Mouse (Mus musculus) limb, embryonic 12.5 days (tissue): Measurements from ENCODE around the gene Il17c. TPM values are rescaled to one million over a fixed set of nuclear protein-coding genes. Genes with fewer than 3 reads are reported as not detected.

Experiments
- microRNA-seq: library from miRNA; unstranded; fragments of <30 nt; microRNA quantifications from one replicate; pipeline ENCODE4, GENCODE M21; 2017
- polyA plus RNA-seq: library from polyadenylated mRNA; unstranded; fragments of >200 nt; fragmentation: Nextera tagmentation; extraction: Ambion mirVana; gene quantifications from 2 replicates; pipeline ENCODE4 v1.2.1, GENCODE M21; 2016

Il17c gene
- polyA plus RNA-seq, 1 experiment from 2014 or later: not detected

Small RNAs within 50 kb of the gene (microRNA-seq; reads per million reads assigned to microRNA genes)
- not detected for gene Gm24366

Other genes with a start within 250 kb of the Il17c start
- 1.2 and 1.4 TPM in 2 replicates for gene Zfpm1, start 139.9 kb upstream of the Il17c start, polyA plus RNA-seq
- not detected in 2 replicates for gene Trhr2, start 61.3 kb upstream of the Il17c start, polyA plus RNA-seq
- gene Zc3h18, start 45.4 kb upstream of the Il17c start, polyA plus RNA-seq: 76.7 and 76.9 TPM in 2 replicates
- gene Cyba, start 10.9 kb downstream of the Il17c start, polyA plus RNA-seq: 101 and 104 TPM in 2 replicates
- 40.5 and 48.7 TPM in 2 replicates for gene Mvd, start 21.4 kb downstream of the Il17c start, polyA plus RNA-seq
- 0.16 and 0.38 TPM in 2 replicates for gene Snai3, start 38.7 kb downstream of the Il17c start, polyA plus RNA-seq
- gene Rnf166, start 54.0 kb downstream of the Il17c start, polyA plus RNA-seq: 45.8 and 46.4 TPM in 2 replicates
- 79.5 and 80.5 TPM in 2 replicates for gene Ctu2, start 54.1 kb downstream of the Il17c start, polyA plus RNA-seq
- 11.9 and 13.9 TPM in 2 replicates for gene Piezo1, start 129.3 kb downstream of the Il17c start, polyA plus RNA-seq
- gene Cdt1, start 146.0 kb downstream of the Il17c start, polyA plus RNA-seq: 52.3 and 52.7 TPM in 2 replicates
- 299 and 305 TPM in 2 replicates for gene Aprt, start 154.9 kb downstream of the Il17c start, polyA plus RNA-seq
- 5.9 and 8.4 TPM in 2 replicates for gene Galns, start 189.4 kb downstream of the Il17c start, polyA plus RNA-seq
- 39.0 and 48.0 TPM in 2 replicates for gene Trappc2l, start 189.6 kb downstream of the Il17c start, polyA plus RNA-seq
- not detected in 2 replicates for gene Pabpn1l, start 200.7 kb downstream of the Il17c start, polyA plus RNA-seq